19 mouse cellular contexts compared by ENCODE assay signal in the genomic region with DNA sequence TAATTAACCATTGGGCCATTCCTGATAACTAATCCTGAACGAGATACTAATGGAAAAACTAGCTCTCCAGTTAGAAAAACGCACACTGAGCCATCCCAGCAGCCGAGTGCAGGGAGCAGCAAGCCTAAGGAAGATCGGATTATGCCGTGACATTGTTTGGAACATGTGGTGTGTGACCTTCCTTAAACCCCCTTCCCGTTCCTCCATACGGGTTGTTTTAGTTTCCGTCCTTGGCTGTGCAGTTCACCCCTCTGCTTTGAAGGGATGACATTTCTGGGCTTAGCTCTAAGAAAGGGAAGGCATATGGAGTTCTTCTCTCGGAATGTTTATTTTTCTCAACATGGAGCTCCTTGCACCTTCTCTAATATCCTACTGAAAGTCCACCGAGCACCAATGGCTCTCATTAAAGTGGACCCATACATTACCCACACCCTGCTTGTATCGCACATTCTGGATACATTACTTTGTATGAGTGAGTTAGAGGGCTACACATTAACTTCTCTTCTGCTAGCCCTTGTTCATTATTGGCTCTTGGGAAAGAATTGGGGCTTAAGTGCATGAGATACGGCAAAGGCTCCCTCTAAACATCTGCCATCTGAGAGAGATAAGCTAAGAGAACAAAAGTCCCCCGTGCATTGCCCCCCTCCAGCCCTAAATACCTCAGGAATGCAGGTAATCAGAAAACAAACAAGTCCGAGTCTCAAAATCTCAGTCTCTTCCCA. TPM values are rescaled to one million over a fixed set of nuclear protein-coding genes. Genes with fewer than 3 reads are reported as not detected.
A peak's percentile ranks its signal among the peaks of the same experiment; 100 is the strongest.
DNase-seq lines count a peak whose midpoint lies in the region; ATAC-seq and TF ChIP-seq lines count a peak whose summit lies in the region.
"Had no signal": no experiment of that assay in that cellular context is flagged by ENCODE, and none has a peak within 500 bp of the region (broad histone marks: within the 10 kb centered on the region; RNA-seq: fewer than 3 reads in every experiment).

No protein-coding gene starts in this region.

- no peak overlapping the region for H3K27ac ChIP-seq in lung, embryonic 14.5 days (ENCODE audit: low read depth)
- no peak overlapping the region for H3K27ac ChIP-seq in stomach, embryonic 16.5 days (ENCODE audit: low read length)
- H3K27ac ChIP-seq in liver, embryonic 12.5 days = no peak overlapping the region
- H3K27ac ChIP-seq in liver, embryonic 11.5 days (ENCODE audit: low read depth, low read length) = no peak overlapping the region
- H3K27ac ChIP-seq: limb, embryonic 12.5 days; liver, embryonic 15.5 days had no signal

- no peaks in the 10 kb centered on the region for H3K4me1 ChIP-seq in lung, embryonic 14.5 days (ENCODE audit: insufficient read depth)
- 0 out of 2 replicates have a peak, but pooled peaks cover 6% of the 10 kb centered on the region for H3K4me1 ChIP-seq in stomach, embryonic 16.5 days (ENCODE audit: control insufficient read depth, insufficient read depth, low read length)
- no peaks in the 10 kb centered on the region for H3K4me1 ChIP-seq in liver, embryonic 12.5 days
- no peaks in the 10 kb centered on the region for H3K4me1 ChIP-seq in liver, embryonic 11.5 days (replicated peaks; ENCODE audit: control insufficient read depth, insufficient read depth, low read length)
- H3K4me1 ChIP-seq: liver, embryonic 15.5 days had no signal

- peak; percentile 81 for DNase-seq in embryo, embryonic 10 days (ENCODE audit: low spot score)
- no peak for DNase-seq in embryo, embryonic 9.5 days (ENCODE audit: extremely low spot score)
- DNase-seq in lung, embryonic 14.5 days = peak; percentile 49
- no peak for DNase-seq in lung, postnatal 10 days
- DNase-seq in forelimb bud, embryonic 11.5 days (ENCODE audit: low read depth, low spot score) = peak; percentile 34
- no peak for DNase-seq in liver, embryonic 11.5 days (ENCODE audit: low spot score)
- DNase-seq: adrenal gland, adult 2 months; cerebellum, adult 9-10 months; layer of hippocampus, adult 9-11 months; right cerebral cortex, postnatal 4 days; thymus, postnatal 25 days had no signal

- H3K4me3 ChIP-seq in lung, embryonic 14.5 days (ENCODE audit: low read depth, low read length) = no peak overlapping the region
- no peak overlapping the region for H3K4me3 ChIP-seq in stomach, embryonic 16.5 days (replicated peaks; ENCODE audit: low read length)
- H3K4me3 ChIP-seq in liver, embryonic 12.5 days = no peak overlapping the region
- H3K4me3 ChIP-seq in liver, embryonic 11.5 days (ENCODE audit: low read depth, low read length) = no peak overlapping the region
- H3K4me3 ChIP-seq: limb, embryonic 12.5 days; liver, embryonic 15.5 days had no signal

- no peak for ATAC-seq in lung, embryonic 14.5 days (ENCODE audit: insufficient read depth)
- peak; percentile 67 for ATAC-seq in stomach, embryonic 16.5 days (ENCODE audit: insufficient read depth, low FRiP score)
- no peak for ATAC-seq in liver, embryonic 12.5 days
- no peak for ATAC-seq in liver, embryonic 11.5 days (replicated peaks; ENCODE audit: low FRiP score)
- ATAC-seq: forebrain, embryonic 16.5 days; lung, postnatal 0 days had no signal

- TF ChIP-seq CTCF in lung, embryonic 14.5 days (IDR thresholded peaks at IDR 0.05; ENCODE audit: low read depth) = no peak

- H3K9ac ChIP-seq in lung, embryonic 14.5 days = no peak overlapping the region
- no peak overlapping the region for H3K9ac ChIP-seq in stomach, embryonic 16.5 days (ENCODE audit: low read length)
- H3K9ac ChIP-seq in liver, embryonic 12.5 days = no peak overlapping the region
- H3K9ac ChIP-seq in liver, embryonic 11.5 days (ENCODE audit: low read depth, low read length) = no peak overlapping the region
- H3K9ac ChIP-seq: limb, embryonic 12.5 days; liver, embryonic 15.5 days had no signal

- no peak overlapping the region for H3K4me2 ChIP-seq in lung, embryonic 14.5 days
- no peak overlapping the region for H3K4me2 ChIP-seq in stomach, embryonic 16.5 days (ENCODE audit: low read depth, low read length)
- H3K4me2 ChIP-seq in liver, embryonic 12.5 days = no peak overlapping the region
- H3K4me2 ChIP-seq in liver, embryonic 11.5 days = no peak overlapping the region
- H3K4me2 ChIP-seq: limb, embryonic 12.5 days; liver, embryonic 15.5 days had no signal

- no peaks in the 10 kb centered on the region for H3K36me3 ChIP-seq in lung, embryonic 14.5 days (ENCODE audit: insufficient read depth)
- no peaks in the 10 kb centered on the region for H3K36me3 ChIP-seq in stomach, embryonic 16.5 days (ENCODE audit: control insufficient read depth, insufficient read depth, low read length)
- H3K36me3 ChIP-seq in liver, embryonic 12.5 days = no peaks in the 10 kb centered on the region
- no peaks in the 10 kb centered on the region for H3K36me3 ChIP-seq in liver, embryonic 11.5 days (ENCODE audit: control insufficient read depth, insufficient read depth, low read length)
- H3K36me3 ChIP-seq: limb, embryonic 12.5 days; liver, embryonic 15.5 days had no signal

- 15% methylated on average over 14 of the region's 14 CpGs for WGBS in lung, embryonic 14.5 days
- 19% methylated on average over 14 of the region's 14 CpGs for WGBS in stomach, embryonic 16.5 days
- 58% methylated on average over 14 of the region's 14 CpGs for WGBS in liver, embryonic 12.5 days (ENCODE audit: insufficient replicate concordance)
- WGBS in liver, embryonic 11.5 days = 50% methylated on average over 14 of the region's 14 CpGs

- no peaks in the 10 kb centered on the region for H3K9me3 ChIP-seq in lung, embryonic 14.5 days (ENCODE audit: low read depth, low read length)
- H3K9me3 ChIP-seq in stomach, embryonic 16.5 days (replicated peaks; ENCODE audit: control insufficient read depth, low read length) = no peaks in the 10 kb centered on the region
- no peaks in the 10 kb centered on the region for H3K9me3 ChIP-seq in liver, embryonic 12.5 days (replicated peaks)
- no peaks in the 10 kb centered on the region for H3K9me3 ChIP-seq in liver, embryonic 11.5 days (ENCODE audit: control insufficient read depth, low read length)
- H3K9me3 ChIP-seq: limb, embryonic 12.5 days; liver, embryonic 15.5 days had no signal

- H3K27me3 ChIP-seq in lung, embryonic 14.5 days (ENCODE audit: insufficient read depth, low read length) = no peaks in the 10 kb centered on the region
- no peaks in the 10 kb centered on the region for H3K27me3 ChIP-seq in stomach, embryonic 16.5 days (ENCODE audit: control insufficient read depth, insufficient read depth, low read length)
- no peaks in the 10 kb centered on the region for H3K27me3 ChIP-seq in liver, embryonic 12.5 days (replicated peaks)
- H3K27me3 ChIP-seq in liver, embryonic 11.5 days (replicated peaks; ENCODE audit: control insufficient read depth, insufficient read depth, low read length) = no peaks in the 10 kb centered on the region
- H3K27me3 ChIP-seq: limb, embryonic 12.5 days; liver, embryonic 15.5 days had no signal

RNA-seq across cellular contexts. Expression of a gene that starts 11.9 kb away (rescaled TPM):
- 6.5 and 10.1 TPM in 2 replicates for polyA plus RNA-seq in lung, embryonic 14.5 days (2014; fragmentation: Nextera tagmentation; extraction: Ambion mirVana)
- 3.3 and 4.1 TPM in 2 replicates for polyA plus RNA-seq in stomach, embryonic 16.5 days (2015; fragmentation: Nextera tagmentation; extraction: Ambion mirVana)
- polyA plus RNA-seq in liver, embryonic 12.5 days (2016; fragmentation: Nextera tagmentation; extraction: Ambion mirVana) = 1.6 and 2.2 TPM in 2 replicates
- 2.8 and 4.3 TPM in 2 replicates for polyA plus RNA-seq in liver, embryonic 11.5 days (2014; fragmentation: Nextera tagmentation; extraction: Ambion mirVana)

RNA-seq across cellular contexts. Expression of a gene that starts 52.7 kb away (rescaled TPM):
- polyA plus RNA-seq in lung, embryonic 14.5 days (2014; fragmentation: Nextera tagmentation; extraction: Ambion mirVana) = not detected in 2 replicates
- 0.25 TPM in 1 of 2 replicates, not detected in the other for polyA plus RNA-seq in stomach, embryonic 16.5 days (2015; fragmentation: Nextera tagmentation; extraction: Ambion mirVana)
- polyA plus RNA-seq in liver, embryonic 12.5 days (2016; fragmentation: Nextera tagmentation; extraction: Ambion mirVana) = not detected in 2 replicates
- polyA plus RNA-seq in liver, embryonic 11.5 days (2014; fragmentation: Nextera tagmentation; extraction: Ambion mirVana) = not detected in 2 replicates
- polyA plus RNA-seq: forebrain, embryonic 16.5 days; heart, embryonic 16.5 days; liver, embryonic 15.5 days; lung, postnatal 0 days; neural tube, embryonic 11.5 days had no signal

Comparison
In these comparisons a context has a peak if more than half of its experiments do, and no peak if none do; other contexts are left out.
1. DNase-seq: peak in embryo, embryonic 10 days (single experiment), lung, embryonic 14.5 days (single experiment) and forelimb bud, embryonic 11.5 days (single experiment); none in embryo, embryonic 9.5 days (single experiment), lung, postnatal 10 days (single experiment) and liver, embryonic 11.5 days (single experiment).